Mouse (Mus musculus) megakaryocyte-erythroid progenitor cell, adult 5-6 weeks (primary cell): ENCODE measurements around the gene Bglap2. TPM values are rescaled to one million over a fixed set of nuclear protein-coding genes. Genes with fewer than 3 reads are reported as not detected.

ENCODE experiments used
- ATAC-seq: replicated peaks from 2 replicates; pipeline ENCODE4 v1.8.0; 2016; ENCODE audit warnings: mild to moderate bottlenecking, inconsistent platforms; ENCODE audit not compliant: severe bottlenecking, poor library complexity, low FRiP score, low TSS enrichment
- total RNA-seq, 2 experiments: library from RNA; stranded (forward) in 1 of 2; stranded (reverse) in 1 of 2; fragments of 200-1000, 215-1000 nt in 1 of 2; fragments of >200 nt in 1 of 2; fragmentation: Nextera tagmentation in 1 of 2; gene quantifications; 2 replicates each; pipeline ENCODE4 v1.2.3; 2014 to 2017

Bglap2 gene
- total RNA-seq, 2 experiments from 2014 or later: not detected

DNA sequence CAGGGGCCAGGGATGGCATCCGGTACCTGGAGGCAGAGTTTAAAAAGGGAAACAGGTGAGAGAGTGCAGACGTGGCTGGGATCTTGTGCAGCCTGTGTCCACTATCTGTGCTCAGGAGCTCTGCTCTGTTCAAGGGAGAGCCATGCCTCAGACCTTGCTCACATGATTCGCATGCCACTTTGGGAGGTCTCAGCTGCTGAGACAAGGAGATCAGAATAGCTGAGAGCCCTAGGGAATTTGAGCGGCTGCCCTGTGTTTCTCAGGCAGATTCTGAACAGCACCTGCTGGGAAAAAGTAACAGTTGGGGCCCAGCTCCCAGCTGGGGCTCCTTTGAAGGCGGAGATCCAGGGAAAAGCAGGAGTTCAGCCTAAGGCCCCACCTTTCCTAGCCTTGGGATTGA lies 18.9 kb downstream of the Bglap2 start:
- no peak for ATAC-seq

DNA sequence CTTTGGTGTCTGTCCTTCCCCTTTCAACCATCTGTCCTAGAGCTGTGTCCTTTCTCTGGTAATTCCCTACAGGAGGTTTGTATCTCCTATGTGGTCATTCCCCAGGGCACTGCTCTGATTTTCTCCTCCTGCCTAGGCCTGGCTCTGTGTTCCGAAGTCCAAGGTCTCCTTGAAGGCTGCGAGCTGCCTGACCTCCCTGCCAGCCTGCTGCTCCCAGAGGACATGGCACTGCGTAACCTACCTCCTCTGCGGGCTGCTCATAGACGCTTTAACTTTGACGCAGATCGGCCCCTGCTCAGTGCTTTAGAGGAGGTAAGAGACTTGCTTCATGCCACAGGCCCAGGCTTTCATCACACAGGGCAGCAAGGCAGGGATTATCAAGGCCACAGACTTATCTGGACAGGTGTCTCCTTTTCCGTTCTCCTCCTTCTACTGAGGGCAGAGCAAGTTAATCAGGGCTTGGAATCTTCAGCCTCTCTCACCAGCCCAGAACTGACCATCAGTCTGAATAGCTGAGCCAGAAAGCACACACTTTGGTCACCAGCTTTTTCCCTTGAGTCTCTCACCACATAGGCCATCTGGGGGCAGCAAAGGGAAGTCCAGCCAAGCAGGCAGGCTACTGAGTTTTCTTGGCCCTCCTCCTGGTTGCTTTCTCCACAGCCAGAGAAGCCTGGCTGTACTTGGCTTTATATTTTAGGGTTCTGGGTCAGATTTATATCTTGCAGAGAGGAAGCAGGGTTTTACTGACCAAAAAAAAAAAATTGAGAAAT lies 23.9 kb downstream of the Bglap2 start:
- no peak for ATAC-seq

DNA sequence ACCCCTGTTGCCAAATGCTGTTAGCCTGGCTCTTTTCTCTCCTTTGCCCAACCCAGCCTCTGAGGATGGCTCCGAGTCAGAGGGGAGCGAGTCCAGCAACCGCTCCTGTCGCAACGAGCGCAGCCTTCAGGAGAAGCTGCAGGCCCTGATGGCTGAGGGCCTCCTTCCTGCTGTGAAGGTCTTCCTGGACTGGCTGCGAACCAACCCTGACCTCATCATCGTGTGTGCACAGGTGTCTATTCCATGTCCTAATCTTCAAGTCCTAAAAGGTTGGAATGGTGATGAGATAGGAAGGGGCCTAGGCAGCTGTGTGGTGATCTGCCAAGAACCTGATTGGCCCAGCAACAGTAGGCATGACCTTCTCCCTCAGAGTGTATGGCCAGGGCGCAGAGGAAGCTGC lies 25.6 kb downstream of the Bglap2 start:
- no peak for ATAC-seq

DNA sequence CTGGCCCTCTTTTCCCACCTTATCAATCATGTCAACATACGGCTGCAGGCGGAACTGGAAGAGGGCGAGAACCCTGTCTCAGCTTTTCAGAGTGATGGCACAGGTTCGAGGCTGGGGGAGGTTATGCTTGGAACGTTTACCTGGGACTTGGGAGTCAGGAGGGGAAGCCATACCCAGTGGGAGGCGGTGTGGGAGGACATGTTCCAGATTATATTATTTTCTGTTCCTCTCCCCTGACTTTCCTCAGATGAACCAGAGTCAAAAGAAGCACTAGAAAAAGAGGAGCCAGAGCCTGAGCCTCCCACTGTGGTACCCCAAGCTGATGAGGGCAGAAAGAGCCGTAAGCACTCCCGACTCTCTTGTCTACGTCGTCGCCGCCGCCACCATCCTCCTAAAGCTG lies 27.8 kb downstream of the Bglap2 start:
- no peak for ATAC-seq

DNA sequence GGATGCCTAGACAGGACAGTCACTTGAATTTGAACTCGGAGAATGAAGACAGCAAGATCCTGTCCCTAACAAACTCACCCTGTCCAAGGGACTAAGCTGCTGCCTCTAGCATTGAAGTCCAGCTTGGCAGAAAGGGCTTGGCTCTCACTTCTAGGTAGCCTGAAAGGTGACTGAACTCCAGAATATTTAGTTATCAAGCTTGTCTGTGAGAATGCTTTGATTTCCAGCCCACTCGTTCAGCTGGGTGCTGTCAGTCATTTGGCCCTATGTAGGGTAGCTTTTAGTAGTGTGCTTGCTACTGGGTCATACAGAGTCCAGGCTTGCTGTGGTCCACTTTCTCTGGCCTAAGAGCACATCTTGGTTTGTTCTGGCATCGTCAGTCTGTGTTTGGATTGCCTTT lies 39.5 kb downstream of the Bglap2 start:
- ATAC-seq: no peak

DNA sequence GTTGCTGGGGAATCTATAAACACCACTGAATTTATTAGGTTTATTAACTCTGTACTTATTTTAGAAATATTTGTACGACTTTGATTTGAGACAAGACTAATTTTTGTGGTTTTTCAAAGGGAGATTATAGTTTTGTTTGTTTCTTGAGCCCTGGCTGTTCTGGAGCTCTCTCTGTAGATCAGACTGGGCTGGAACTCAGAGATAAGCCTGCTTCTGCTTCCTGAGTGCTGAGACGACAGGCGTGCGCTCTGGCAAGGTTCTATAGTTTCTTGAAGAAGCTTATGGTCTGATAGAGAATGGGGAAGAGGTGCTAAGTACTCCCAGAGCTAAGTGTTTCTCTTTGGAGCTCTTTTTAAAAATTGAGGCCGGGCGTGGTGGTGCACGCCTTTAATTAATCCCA lies 40.2 kb downstream of the Bglap2 start:
- peak; percentile 78 for ATAC-seq

DNA sequence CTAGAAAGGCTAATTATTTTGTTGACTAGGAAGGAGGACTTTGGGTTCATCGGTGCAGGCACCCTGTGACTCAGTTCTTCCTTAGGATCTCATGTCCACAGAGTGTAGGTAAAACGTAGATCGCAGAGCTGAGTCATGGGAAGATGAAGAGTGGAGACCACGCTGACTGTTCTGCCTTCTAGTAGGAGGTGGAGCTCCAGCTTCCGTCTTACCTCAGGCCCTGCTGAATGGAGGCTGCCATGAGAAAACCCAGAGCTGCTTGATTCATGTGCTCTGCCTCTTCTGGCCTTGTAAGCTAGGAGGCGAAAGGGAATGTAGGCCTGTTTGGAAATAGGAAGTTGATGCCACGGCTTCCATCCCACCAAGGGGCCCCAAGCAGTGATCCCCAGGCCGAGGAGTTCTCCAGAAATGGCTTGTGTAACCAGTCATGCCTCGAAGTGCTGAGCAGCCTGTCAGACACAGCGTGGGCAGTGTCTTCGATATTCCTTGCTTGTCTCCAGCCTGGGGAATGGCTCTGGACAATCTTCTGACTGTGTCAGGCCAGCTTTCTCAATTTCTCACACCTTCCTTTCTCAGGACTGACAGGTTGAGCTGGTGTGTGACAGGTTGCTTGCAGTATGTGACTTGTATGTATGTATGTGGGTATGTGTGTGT lies 41.0 kb downstream of the Bglap2 start:
- no peak for ATAC-seq

DNA sequence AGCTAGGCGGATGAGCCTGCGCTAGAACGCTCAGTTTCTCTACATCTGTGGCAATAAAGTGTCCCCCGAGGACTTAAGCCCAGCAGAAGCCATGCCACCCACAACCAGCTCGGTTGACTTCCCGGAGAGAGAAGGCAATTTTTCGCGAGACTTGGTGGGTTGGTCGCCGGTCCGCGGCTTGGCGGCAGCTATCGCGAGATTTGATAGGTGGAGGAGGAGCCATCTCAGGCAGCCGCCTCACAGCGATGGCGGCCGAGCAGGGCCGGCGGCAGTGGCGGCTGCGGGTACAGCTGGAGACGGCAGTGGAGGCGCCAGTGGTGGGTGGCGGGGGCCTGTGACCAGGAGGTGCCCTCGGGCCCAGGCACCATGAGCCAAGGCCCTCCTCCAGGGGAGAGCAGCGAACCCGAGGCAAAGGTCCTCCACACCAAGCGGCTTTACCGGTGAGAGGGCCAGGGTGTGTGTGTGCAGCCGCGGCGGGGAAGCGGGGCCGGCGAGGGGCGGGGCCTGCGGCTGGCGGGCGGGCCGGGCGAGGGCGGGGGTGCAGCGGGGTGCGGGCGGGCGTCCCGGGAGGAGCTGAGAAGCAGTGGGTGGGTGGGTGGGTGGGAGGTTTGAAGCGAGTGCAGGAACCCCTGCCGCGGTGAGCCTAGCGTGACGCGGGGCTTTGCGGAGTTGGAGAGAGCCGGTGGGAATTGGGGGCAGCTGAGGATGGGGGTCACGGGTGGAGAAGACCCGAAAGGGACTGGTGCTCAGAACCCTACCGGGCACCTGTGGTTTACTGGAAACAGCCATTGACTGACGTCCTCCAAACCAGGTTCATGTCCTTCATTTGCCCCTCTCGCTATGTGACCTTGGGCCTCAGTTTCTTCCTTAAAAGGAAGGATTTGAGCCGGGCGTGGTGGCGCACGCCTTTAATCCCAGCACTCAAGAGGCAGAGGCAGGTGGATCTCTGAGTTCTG lies 42.2 kb downstream of the Bglap2 start, which contains the start of the genes Tmem79 and Smg5:
Gene Tmem79, minus strand, starts transcription at position 91 of the 956 bp plus-strand sequence.
Gene Smg5, plus strand, starts transcription at position 203 of the 956 bp plus-strand sequence.
- peak; percentile 88 for ATAC-seq

DNA sequence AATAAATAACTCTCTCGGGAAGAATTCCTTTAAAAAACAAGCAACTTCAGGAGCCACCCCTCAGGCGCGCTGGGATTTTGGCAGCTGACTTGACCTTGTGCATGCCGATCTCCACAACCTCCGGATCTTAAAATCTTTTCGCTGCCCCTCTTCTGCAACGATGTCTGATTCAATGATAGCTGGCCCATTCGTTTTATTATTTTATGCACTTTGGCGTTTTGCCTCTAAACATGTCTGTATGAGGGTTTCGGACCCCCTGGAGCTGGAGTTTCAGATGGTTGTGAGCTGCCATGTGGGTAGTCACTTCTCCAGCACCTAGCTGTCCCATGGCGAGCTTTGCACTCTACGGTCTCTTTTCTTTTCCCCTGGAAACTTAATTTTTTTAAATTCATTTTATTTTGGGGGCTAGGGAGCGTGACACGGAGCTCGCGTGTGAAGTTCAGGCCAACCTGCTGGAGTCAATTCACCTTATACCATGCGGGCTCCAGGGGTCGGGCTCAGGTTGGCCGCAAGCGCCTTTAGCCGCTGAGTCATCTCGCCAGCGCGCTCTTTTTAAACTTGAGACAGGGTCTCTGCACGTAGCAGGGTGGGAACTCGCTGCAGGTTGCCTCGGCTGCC lies 43.0 kb downstream of the Bglap2 start:
- peak; percentile 38 for ATAC-seq

DNA sequence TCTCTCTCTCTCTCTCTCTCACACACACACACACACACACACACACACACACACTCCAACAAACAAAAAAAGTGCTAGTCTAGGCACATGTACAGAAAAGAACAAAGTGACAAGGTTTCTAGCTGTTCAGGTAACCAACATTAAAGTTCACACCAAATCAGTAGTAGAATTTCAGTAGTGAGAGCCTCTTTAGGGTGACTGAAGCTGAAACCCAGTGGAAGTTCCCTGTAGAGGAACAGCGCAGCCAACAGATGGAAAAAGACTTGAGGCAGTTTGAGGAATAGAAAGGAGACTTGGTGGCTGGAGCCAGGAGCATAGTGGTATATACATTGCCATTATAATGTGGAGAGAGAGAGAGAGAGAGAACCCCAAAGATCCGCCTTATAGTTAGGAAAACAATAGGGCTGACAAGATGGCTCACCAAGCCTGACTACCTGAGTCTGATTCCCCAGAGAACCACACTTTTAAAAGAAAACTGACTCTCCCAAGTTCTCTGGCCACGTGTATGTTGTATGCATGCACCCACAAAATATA lies 43.5 kb downstream of the Bglap2 start:
- ATAC-seq: no peak

DNA sequence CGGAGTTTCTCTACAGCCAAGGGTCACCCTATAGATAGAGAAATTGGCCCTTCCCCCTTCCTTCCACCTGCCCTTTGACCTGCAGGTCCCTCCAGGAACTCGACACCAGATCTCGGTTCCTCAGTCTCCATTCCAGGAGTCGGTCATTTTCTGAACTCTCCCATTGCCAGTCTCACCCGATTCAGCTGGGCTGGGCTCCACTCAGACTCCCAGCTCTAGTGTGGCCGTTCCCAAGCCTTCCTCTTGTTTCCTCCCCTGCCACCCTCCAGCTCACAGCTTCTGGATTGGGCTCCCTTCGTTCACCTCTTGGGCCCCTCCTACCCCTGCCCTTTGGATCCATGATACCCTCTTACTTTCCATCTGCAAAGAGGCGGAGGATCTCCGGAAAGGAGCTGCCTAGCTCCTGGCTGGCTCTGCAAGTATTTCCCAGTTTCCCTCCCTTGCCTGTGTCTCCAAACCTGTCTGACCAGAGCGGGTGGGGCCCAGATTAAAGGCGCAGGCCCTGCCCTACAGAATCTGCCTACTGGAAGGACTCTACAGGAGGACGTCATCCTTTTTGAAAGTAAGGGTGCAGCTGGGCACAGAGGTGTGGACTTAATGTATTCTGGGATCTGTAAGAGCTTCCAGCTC lies 44.4 kb downstream of the Bglap2 start:
- no peak for ATAC-seq

DNA sequence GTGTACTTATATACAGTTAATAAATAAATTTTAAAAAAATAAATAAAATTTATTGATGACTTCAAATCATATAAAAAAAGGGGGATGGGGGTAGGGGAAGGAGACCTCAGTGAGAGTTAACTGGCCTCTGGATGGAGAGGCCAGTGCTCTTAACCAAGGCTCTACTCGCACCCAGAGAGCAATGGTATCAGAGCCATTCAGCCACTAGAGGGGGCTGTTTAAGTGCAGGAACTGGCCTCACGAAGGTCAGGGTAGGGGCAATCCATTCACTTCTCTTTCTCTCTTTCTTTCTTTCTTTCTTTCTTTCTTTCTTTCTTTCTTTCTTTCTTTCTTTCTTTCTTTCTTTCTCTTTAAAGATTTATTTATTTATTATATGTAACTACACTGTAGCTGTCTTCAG lies 47.2 kb downstream of the Bglap2 start:
- ATAC-seq: 0 out of 2 replicates have a peak, but pooled peaks have one; percentile 41

DNA sequence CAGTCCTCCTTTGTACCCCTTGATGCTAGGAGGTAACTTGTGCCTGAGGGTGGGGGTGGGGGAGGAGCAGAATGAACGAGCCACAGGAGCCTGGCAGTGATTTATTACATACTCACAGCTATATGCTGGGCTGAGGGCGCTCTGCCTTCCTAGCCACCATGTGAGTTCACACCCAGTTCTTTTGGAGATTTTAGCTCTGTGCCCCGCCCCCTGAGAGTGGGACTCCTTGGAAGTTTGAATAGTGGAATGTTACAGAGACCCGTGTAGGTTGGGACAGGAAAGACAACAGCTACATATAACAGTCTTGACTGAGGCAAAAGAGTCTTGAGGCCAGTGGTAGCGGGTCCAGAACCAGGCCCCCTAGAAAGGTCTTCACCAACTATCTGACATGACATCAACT lies 49.5 kb downstream of the Bglap2 start:
- no peak for ATAC-seq

Other genes with a start within 250 kb of the Bglap2 start
- 91.9 and 97.4 TPM in 2 replicates for gene Mef2d, start 236.3 kb downstream of the Bglap2 start, total RNA-seq (2014; fragmentation: Nextera tagmentation)
- gene Mef2d, start 236.3 kb downstream of the Bglap2 start, total RNA-seq (2017): 19.7 and 50.5 TPM in 2 replicates
- gene Rhbg, start 124.0 kb downstream of the Bglap2 start, total RNA-seq (2014; fragmentation: Nextera tagmentation): not detected in 2 replicates
- not detected in 2 replicates for gene Rhbg, start 124.0 kb downstream of the Bglap2 start, total RNA-seq (2017)
- gene Gm38392, start 91.5 kb downstream of the Bglap2 start, total RNA-seq (2014; fragmentation: Nextera tagmentation): not detected in 2 replicates
- gene Gm38392, start 91.5 kb downstream of the Bglap2 start, total RNA-seq (2017): not detected in 2 replicates
- gene Tsacc, start 81.7 kb downstream of the Bglap2 start, total RNA-seq (2014; fragmentation: Nextera tagmentation): 7.2 and 19.5 TPM in 2 replicates
- 9.8 TPM in 1 of 2 replicates, not detected in the other for gene Tsacc, start 81.7 kb downstream of the Bglap2 start, total RNA-seq (2017)
- gene Cct3, start 81.6 kb downstream of the Bglap2 start, total RNA-seq (2014; fragmentation: Nextera tagmentation): 703 and 802 TPM in 2 replicates
- 484 and 489 TPM in 2 replicates for gene Cct3, start 81.6 kb downstream of the Bglap2 start, total RNA-seq (2017)
- 39.2 and 70.5 TPM in 2 replicates for gene Glmp, start 53.7 kb downstream of the Bglap2 start, total RNA-seq (2014; fragmentation: Nextera tagmentation)
- gene Glmp, start 53.7 kb downstream of the Bglap2 start, total RNA-seq (2017): 7.0 and 19.7 TPM in 2 replicates
- 1.7 and 7.8 TPM in 2 replicates for gene Tmem79, start 42.6 kb downstream of the Bglap2 start, total RNA-seq (2014; fragmentation: Nextera tagmentation)
- gene Tmem79, start 42.6 kb downstream of the Bglap2 start, total RNA-seq (2017): 1.4 and 2.0 TPM in 2 replicates
- 40.7 and 57.5 TPM in 2 replicates for gene Smg5, start 42.4 kb downstream of the Bglap2 start, total RNA-seq (2014; fragmentation: Nextera tagmentation)
- 39.0 and 40.9 TPM in 2 replicates for gene Smg5, start 42.4 kb downstream of the Bglap2 start, total RNA-seq (2017)
- not detected in 2 replicates for gene Paqr6, start 14.1 kb downstream of the Bglap2 start, total RNA-seq (2014; fragmentation: Nextera tagmentation)
- not detected in 2 replicates for gene Paqr6, start 14.1 kb downstream of the Bglap2 start, total RNA-seq (2017)
- not detected in 2 replicates for gene Bglap3, start 6.0 kb downstream of the Bglap2 start, total RNA-seq (2014; fragmentation: Nextera tagmentation)
- gene Bglap3, start 6.0 kb downstream of the Bglap2 start, total RNA-seq (2017): not detected in 2 replicates
- gene Bglap, start 5.8 kb upstream of the Bglap2 start, total RNA-seq (2014; fragmentation: Nextera tagmentation): 2.8 TPM in 1 of 2 replicates, not detected in the other
- gene Bglap, start 5.8 kb upstream of the Bglap2 start, total RNA-seq (2017): not detected in 2 replicates
- 188 and 207 TPM in 2 replicates for gene Pmf1, start 31.6 kb upstream of the Bglap2 start, total RNA-seq (2014; fragmentation: Nextera tagmentation)
- 87.9 and 145 TPM in 2 replicates for gene Pmf1, start 31.6 kb upstream of the Bglap2 start, total RNA-seq (2017)
- 28.0 and 30.2 TPM in 2 replicates for gene Slc25a44, start 46.4 kb upstream of the Bglap2 start, total RNA-seq (2014; fragmentation: Nextera tagmentation)
- 18.9 and 31.7 TPM in 2 replicates for gene Slc25a44, start 46.4 kb upstream of the Bglap2 start, total RNA-seq (2017)
- gene Sema4a, start 82.5 kb upstream of the Bglap2 start, total RNA-seq (2014; fragmentation: Nextera tagmentation): 2.6 and 4.1 TPM in 2 replicates
- gene Sema4a, start 82.5 kb upstream of the Bglap2 start, total RNA-seq (2017): 1.1 and 2.1 TPM in 2 replicates
- gene Lmna, start 131.3 kb upstream of the Bglap2 start, total RNA-seq (2014; fragmentation: Nextera tagmentation): 43.0 and 61.7 TPM in 2 replicates
- gene Lmna, start 131.3 kb upstream of the Bglap2 start, total RNA-seq (2017): 49.4 and 66.7 TPM in 2 replicates
- 5.4 and 5.6 TPM in 2 replicates for gene Mex3a, start 153.7 kb upstream of the Bglap2 start, total RNA-seq (2014; fragmentation: Nextera tagmentation)
- gene Mex3a, start 153.7 kb upstream of the Bglap2 start, total RNA-seq (2017): 3.3 and 7.8 TPM in 2 replicates
- gene Rab25, start 169.6 kb upstream of the Bglap2 start, total RNA-seq (2014; fragmentation: Nextera tagmentation): not detected in 2 replicates
- gene Rab25, start 169.6 kb upstream of the Bglap2 start, total RNA-seq (2017): 0.14 TPM in 1 of 2 replicates, not detected in the other
- 36.4 and 68.6 TPM in 2 replicates for gene Lamtor2, start 174.4 kb upstream of the Bglap2 start, total RNA-seq (2014; fragmentation: Nextera tagmentation)
- gene Lamtor2, start 174.4 kb upstream of the Bglap2 start, total RNA-seq (2017): 57.0 and 87.8 TPM in 2 replicates
- gene Ubqln4, start 175.1 kb upstream of the Bglap2 start, total RNA-seq (2014; fragmentation: Nextera tagmentation): 72.3 and 94.1 TPM in 2 replicates
- gene Ubqln4, start 175.1 kb upstream of the Bglap2 start, total RNA-seq (2017): 52.5 and 56.0 TPM in 2 replicates
- 200 and 308 TPM in 2 replicates for gene Ssr2, start 197.2 kb upstream of the Bglap2 start, total RNA-seq (2014; fragmentation: Nextera tagmentation)
- 111 and 165 TPM in 2 replicates for gene Ssr2, start 197.2 kb upstream of the Bglap2 start, total RNA-seq (2017)
- gene Arhgef2, start 227.3 kb upstream of the Bglap2 start, total RNA-seq (2014; fragmentation: Nextera tagmentation): 94.6 and 96.0 TPM in 2 replicates
- gene Arhgef2, start 227.3 kb upstream of the Bglap2 start, total RNA-seq (2017): 41.9 and 75.8 TPM in 2 replicates